Mouse (Mus musculus): ENCODE data around the gene Olfr98. TPM values are rescaled to one million over a fixed set of nuclear protein-coding genes. Genes with fewer than 3 reads are reported as not detected.
"Not testable (repeated sequence)": the region's sequence is repeated elsewhere in the genome, so short reads cannot be mapped to it uniquely, and the experiment has no call there.

Olfr98 gene
- polyA plus RNA-seq, 1 experiment from 2014 or later: not detected

DNA sequence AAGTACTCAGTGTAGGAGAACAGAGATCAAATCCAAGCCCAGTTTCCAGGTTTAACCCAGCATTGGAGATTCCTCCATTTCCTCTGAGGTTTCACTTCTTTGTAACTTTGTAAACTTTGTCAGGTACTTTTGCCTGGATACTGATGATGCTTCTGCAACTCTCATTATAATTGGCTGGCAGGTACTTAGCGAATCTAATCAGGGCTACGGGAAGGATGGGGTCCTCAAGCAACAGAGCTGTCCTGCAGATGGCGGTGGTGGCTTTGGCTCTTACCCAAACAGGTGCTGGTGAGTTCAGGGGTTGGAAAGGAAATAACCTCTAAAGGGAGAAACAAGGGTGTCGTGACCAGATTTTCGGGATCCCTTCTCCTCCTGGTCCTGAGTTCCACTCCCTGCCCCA lies 16.8 kb downstream of the Olfr98 start:
- H3K4me1 ChIP-seq: no peaks in the 10 kb centered on the region
- H3K27ac ChIP-seq (replicated peaks): no peak overlapping the region
- H3K4me2 ChIP-seq: no peak overlapping the region
- H3K9me3 ChIP-seq (replicated peaks): no peaks in the 10 kb centered on the region
- H3K36me3 ChIP-seq: no peaks in the 10 kb centered on the region
- 36% methylated on average over 5 of the region's 5 CpGs for WGBS
- H3K4me3 ChIP-seq (replicated peaks): no peak overlapping the region
- no peaks in the 10 kb centered on the region for H3K27me3 ChIP-seq (replicated peaks)
- H3K9ac ChIP-seq (replicated peaks): no peak overlapping the region
- ATAC-seq (ENCODE audit: low FRiP score): peak; percentile 68

DNA sequence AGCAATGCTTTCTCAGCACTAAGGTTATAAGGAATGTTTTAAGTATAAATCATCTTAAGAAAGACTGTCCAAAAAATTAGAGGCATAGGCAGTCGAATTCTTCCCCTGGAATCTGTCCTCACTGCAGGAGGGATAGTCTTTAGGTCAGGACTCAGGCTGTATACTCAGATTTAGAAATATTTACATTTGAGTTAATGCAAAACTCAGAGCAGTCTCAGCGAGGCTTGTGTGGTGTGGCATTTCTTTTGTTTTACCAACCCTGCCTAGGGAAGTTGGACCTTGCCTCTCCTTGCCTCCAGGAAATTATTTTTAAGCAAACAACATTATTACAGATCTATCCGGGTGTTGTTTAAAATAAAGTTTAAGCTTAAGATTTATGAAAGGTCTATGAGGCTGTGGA lies 21.4 kb downstream of the Olfr98 start:
- 55% methylated on average over 3 of the region's 3 CpGs for WGBS
- Histone ChIP-seq H3K9me3 (replicated peaks) (no peaks in the 10 kb centered on the region), H3K4me2 (no peak overlapping the region), H3K9ac (replicated peaks) (no peak overlapping the region), H3K36me3 (no peaks in the 10 kb centered on the region), H3K27ac (replicated peaks) (no peak overlapping the region), H3K27me3 (replicated peaks) (no peaks in the 10 kb centered on the region), H3K4me1 (no peaks in the 10 kb centered on the region), H3K4me3 (replicated peaks) (no peak overlapping the region)
- ATAC-seq (ENCODE audit: low FRiP score): no peak

DNA sequence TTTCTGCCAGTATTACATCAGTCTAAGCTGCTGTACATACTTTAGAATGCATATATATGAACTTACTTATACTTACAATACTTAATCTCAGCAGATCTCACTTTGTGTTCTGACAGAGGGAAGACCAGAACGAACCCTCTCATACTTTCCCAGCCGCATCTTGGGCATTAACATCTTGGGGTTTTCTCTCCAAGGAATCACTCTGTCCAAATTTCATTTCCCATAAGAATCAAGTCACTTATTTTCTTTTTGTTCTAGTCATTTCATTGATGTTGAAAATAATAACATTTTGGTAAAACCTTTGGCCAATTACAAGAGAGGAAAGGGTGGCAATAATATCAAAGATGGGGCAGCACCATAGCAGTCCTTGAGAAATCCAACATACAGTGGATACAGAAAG lies 26.3 kb downstream of the Olfr98 start, which contains the start of gene Olfr97:
Olfr97 (minus strand) TSS at position 101 of the 400 bp plus-strand sequence.
- not testable (repeated sequence) for H3K9ac ChIP-seq (replicated peaks); H3K4me1 ChIP-seq; ATAC-seq (ENCODE audit: low FRiP score); H3K4me3 ChIP-seq (replicated peaks); H3K27me3 ChIP-seq (replicated peaks); H3K36me3 ChIP-seq; H3K27ac ChIP-seq (replicated peaks); H3K4me2 ChIP-seq; H3K9me3 ChIP-seq (replicated peaks)
- WGBS: 96% methylated on average over 2 of the region's 2 CpGs

DNA sequence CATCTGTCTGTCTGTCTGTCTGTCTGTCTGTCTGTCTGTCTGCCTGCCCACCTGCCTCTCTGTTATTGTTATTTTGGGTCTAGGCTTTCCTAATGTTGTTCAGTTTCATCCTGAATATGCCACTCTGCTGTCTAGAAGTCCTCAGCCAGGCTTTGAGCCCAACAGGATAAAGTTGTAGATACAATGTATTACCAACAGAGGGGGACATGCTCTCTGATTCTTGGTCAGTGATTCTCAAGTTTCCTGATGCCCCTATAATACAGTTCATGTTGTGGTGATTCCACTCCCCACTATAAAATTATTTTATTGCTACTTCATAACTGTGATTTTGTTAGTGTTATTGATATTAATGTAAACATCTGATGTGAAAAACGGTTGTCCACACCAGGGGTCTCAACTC lies 41.7 kb downstream of the Olfr98 start:
- Histone ChIP-seq H3K4me2 (no peak overlapping the region), H3K27me3 (replicated peaks) (no peaks in the 10 kb centered on the region), H3K36me3 (no peaks in the 10 kb centered on the region), H3K4me3 (replicated peaks) (no peak overlapping the region), H3K27ac (replicated peaks) (no peak overlapping the region), H3K9ac (replicated peaks) (no peak overlapping the region), H3K9me3 (replicated peaks) (no peaks in the 10 kb centered on the region; the same call in 1 of the 2 replicates), H3K4me1 (no peaks in the 10 kb centered on the region)
- ATAC-seq (ENCODE audit: low FRiP score): no peak
- 20% methylated on average over 1 of the region's 1 CpGs for WGBS

DNA sequence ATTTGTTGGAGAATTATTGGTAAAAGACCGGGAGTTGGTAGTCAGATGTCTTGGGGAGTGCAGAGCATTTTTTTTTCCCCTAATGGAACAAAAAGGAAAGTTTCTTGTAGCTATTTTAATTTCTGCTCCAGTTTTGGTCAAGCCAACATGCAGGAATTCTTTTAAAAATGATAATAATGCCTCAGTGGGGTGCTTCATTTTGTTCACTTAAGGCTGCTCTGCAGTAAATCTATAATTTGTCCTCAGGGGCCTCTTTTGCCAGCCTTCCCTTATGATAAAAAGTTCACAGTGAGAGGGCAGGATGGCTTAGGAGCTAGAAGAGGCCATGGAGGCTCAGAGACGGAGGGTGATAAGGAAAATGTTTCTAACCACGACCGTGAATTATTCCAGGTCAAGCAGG lies 43.7 kb downstream of the Olfr98 start, which contains the start of gene Olfr96:
Olfr96 (plus strand) TSS at position 301 of the 400 bp plus-strand sequence.
- Histone ChIP-seq H3K27me3 (replicated peaks) (no peaks in the 10 kb centered on the region), H3K9ac (replicated peaks) (no peak within 1 kb of the TSS), H3K4me3 (replicated peaks) (no peak within 1 kb of the TSS), H3K27ac (replicated peaks) (no peak within 1 kb of the TSS), H3K9me3 (replicated peaks) (no peaks in the 10 kb centered on the region; the same call in 1 of the 2 replicates), H3K4me1 (no peaks in the 10 kb centered on the region), H3K36me3 (no peaks in the 10 kb centered on the region), H3K4me2 (no peak within 1 kb of the TSS)
- ATAC-seq (ENCODE audit: low FRiP score): no peak
- 68% methylated on average over 4 of the region's 4 CpGs for WGBS

DNA sequence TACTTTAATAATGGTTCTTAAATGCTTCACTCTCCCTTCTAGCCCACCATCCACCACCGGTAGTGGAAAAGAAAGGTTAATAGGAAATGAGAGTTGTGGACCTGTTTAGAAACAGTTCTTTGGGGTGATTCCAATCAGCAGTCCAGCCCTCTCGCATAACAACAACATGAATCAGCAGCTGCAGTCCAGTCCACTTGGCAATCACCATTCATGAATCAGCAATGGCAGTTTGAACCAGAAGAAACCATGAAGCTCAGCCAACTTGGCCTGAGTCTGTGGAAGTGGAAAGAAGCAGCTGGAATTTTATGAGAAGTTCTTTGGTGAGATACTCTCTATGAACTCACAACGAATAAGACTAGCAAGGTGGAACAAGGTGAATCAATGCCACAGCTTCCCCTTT lies 45.1 kb downstream of the Olfr98 start:
- H3K9me3 ChIP-seq (replicated peaks): no peaks in the 10 kb centered on the region; the same call in 1 of the 2 replicates
- no peak overlapping the region for H3K4me2 ChIP-seq
- 92% methylated on average over 3 of the region's 3 CpGs for WGBS
- no peaks in the 10 kb centered on the region for H3K36me3 ChIP-seq
- no peak overlapping the region for H3K27ac ChIP-seq (replicated peaks)
- H3K4me3 ChIP-seq (replicated peaks): no peak overlapping the region
- H3K9ac ChIP-seq (replicated peaks): no peak overlapping the region
- ATAC-seq (ENCODE audit: low FRiP score): no peak
- no peaks in the 10 kb centered on the region for H3K4me1 ChIP-seq
- H3K27me3 ChIP-seq (replicated peaks): no peaks in the 10 kb centered on the region

DNA sequence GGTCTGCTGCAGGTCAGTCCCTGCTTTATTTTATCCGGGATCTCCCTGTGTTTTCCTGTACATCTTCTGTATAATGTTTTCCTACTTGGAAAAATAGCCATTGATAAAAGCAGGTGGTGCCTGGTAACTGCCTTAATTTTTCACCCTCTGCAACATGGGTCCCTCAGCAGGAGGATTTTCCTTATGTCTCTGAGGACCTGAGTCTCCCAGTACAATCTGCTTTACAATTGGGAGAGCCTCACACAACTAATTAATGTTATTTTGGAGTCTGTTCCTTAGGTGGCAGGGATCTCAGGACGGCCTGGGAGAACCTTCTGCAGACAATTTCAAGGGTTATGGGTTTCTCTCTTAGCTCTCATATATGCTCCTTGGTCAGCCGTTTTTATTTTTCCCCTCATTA lies 50.5 kb downstream of the Olfr98 start, which contains the start of gene Olfr95:
Olfr95 (minus strand) TSS at position 101 of the 400 bp plus-strand sequence.
- no peaks in the 10 kb centered on the region; the same call in 1 of the 2 replicates for H3K27me3 ChIP-seq (replicated peaks)
- no peak within 1 kb of the TSS for H3K4me3 ChIP-seq (replicated peaks)
- no peak within 1 kb of the TSS for H3K4me2 ChIP-seq
- H3K36me3 ChIP-seq: no peaks in the 10 kb centered on the region
- ATAC-seq (ENCODE audit: low FRiP score): no peak
- 82% methylated on average over 3 of the region's 3 CpGs for WGBS
- H3K4me1 ChIP-seq: 0 out of 2 replicates have a peak, but pooled peaks cover 5% of the 10 kb centered on the region
- no peak within 1 kb of the TSS for H3K27ac ChIP-seq (replicated peaks)
- no peaks in the 10 kb centered on the region; the same call in 1 of the 2 replicates for H3K9me3 ChIP-seq (replicated peaks)
- H3K9ac ChIP-seq (replicated peaks): no peak within 1 kb of the TSS

Other genes starting within 250 kb of the Olfr98 start
- 1.5 and 2.0 TPM in 2 replicates for gene Mog, start 240.4 kb downstream of the Olfr98 start, polyA plus RNA-seq (2015; fragmentation: Nextera tagmentation; extraction: Ambion mirVana)
- 77.9 and 90.1 TPM in 2 replicates for gene Gabbr1, start 217.8 kb downstream of the Olfr98 start, polyA plus RNA-seq (2015; fragmentation: Nextera tagmentation; extraction: Ambion mirVana)
- 0.06 TPM in 1 of 2 replicates, not detected in the other for gene Olfr90, start 175.2 kb downstream of the Olfr98 start, polyA plus RNA-seq (2015; fragmentation: Nextera tagmentation; extraction: Ambion mirVana)
- gene Olfr91, start 165.5 kb downstream of the Olfr98 start, polyA plus RNA-seq (2015; fragmentation: Nextera tagmentation; extraction: Ambion mirVana): not detected in 2 replicates
- gene Olfr92, start 143.7 kb downstream of the Olfr98 start, polyA plus RNA-seq (2015; fragmentation: Nextera tagmentation; extraction: Ambion mirVana): not detected in 2 replicates
- gene Olfr93, start 102.3 kb downstream of the Olfr98 start, polyA plus RNA-seq (2015; fragmentation: Nextera tagmentation; extraction: Ambion mirVana): not detected in 2 replicates
- gene Ubd, start 69.9 kb downstream of the Olfr98 start, polyA plus RNA-seq (2015; fragmentation: Nextera tagmentation; extraction: Ambion mirVana): 3.8 TPM in 1 of 2 replicates, not detected in the other
- gene Olfr94, start 62.8 kb downstream of the Olfr98 start, polyA plus RNA-seq (2015; fragmentation: Nextera tagmentation; extraction: Ambion mirVana): 0.14 and 0.19 TPM in 2 replicates
- gene Olfr95, start 50.6 kb downstream of the Olfr98 start, polyA plus RNA-seq (2015; fragmentation: Nextera tagmentation; extraction: Ambion mirVana): 0.04 TPM in 1 of 2 replicates, not detected in the other
- gene Olfr96, start 43.6 kb downstream of the Olfr98 start, polyA plus RNA-seq (2015; fragmentation: Nextera tagmentation; extraction: Ambion mirVana): not detected in 2 replicates
- not detected in 2 replicates for gene Olfr97, start 26.4 kb downstream of the Olfr98 start, polyA plus RNA-seq (2015; fragmentation: Nextera tagmentation; extraction: Ambion mirVana)
- 1.7 and 3.2 TPM in 2 replicates for gene H2-M3, start 6.5 kb upstream of the Olfr98 start, polyA plus RNA-seq (2015; fragmentation: Nextera tagmentation; extraction: Ambion mirVana)
- gene Olfr99, start 19.7 kb upstream of the Olfr98 start, polyA plus RNA-seq (2015; fragmentation: Nextera tagmentation; extraction: Ambion mirVana): not detected in 2 replicates
- not detected in 2 replicates for gene Olfr101, start 40.6 kb upstream of the Olfr98 start, polyA plus RNA-seq (2015; fragmentation: Nextera tagmentation; extraction: Ambion mirVana)
- gene Olfr102, start 53.3 kb upstream of the Olfr98 start, polyA plus RNA-seq (2015; fragmentation: Nextera tagmentation; extraction: Ambion mirVana): not detected in 2 replicates
- not detected in 2 replicates for gene Olfr103, start 75.9 kb upstream of the Olfr98 start, polyA plus RNA-seq (2015; fragmentation: Nextera tagmentation; extraction: Ambion mirVana)
- not detected in 2 replicates for gene Olfr104-ps, start 95.8 kb upstream of the Olfr98 start, polyA plus RNA-seq (2015; fragmentation: Nextera tagmentation; extraction: Ambion mirVana)
- not detected in 2 replicates for gene Olfr105-ps, start 115.3 kb upstream of the Olfr98 start, polyA plus RNA-seq (2015; fragmentation: Nextera tagmentation; extraction: Ambion mirVana)
- gene Olfr106-ps, start 126.6 kb upstream of the Olfr98 start, polyA plus RNA-seq (2015; fragmentation: Nextera tagmentation; extraction: Ambion mirVana): not detected in 2 replicates
- 0.04 TPM in 1 of 2 replicates, not detected in the other for gene Olfr107, start 135.5 kb upstream of the Olfr98 start, polyA plus RNA-seq (2015; fragmentation: Nextera tagmentation; extraction: Ambion mirVana)
- not detected in 2 replicates for gene Olfr108, start 181.7 kb upstream of the Olfr98 start, polyA plus RNA-seq (2015; fragmentation: Nextera tagmentation; extraction: Ambion mirVana)
- not detected in 2 replicates for gene Olfr109, start 195.2 kb upstream of the Olfr98 start, polyA plus RNA-seq (2015; fragmentation: Nextera tagmentation; extraction: Ambion mirVana)
- gene H2-M2, start 219.8 kb upstream of the Olfr98 start, polyA plus RNA-seq (2015; fragmentation: Nextera tagmentation; extraction: Ambion mirVana): 0.73 TPM in 1 of 2 replicates, not detected in the other
- gene Olfr110, start 228.7 kb upstream of the Olfr98 start, polyA plus RNA-seq (2015; fragmentation: Nextera tagmentation; extraction: Ambion mirVana): not detected in 2 replicates
- not detected in 2 replicates for gene Olfr111, start 244.3 kb upstream of the Olfr98 start, polyA plus RNA-seq (2015; fragmentation: Nextera tagmentation; extraction: Ambion mirVana)